Mouse (Mus musculus): Measurements from ENCODE around the gene A530016L24Rik. TPM values are rescaled to one million over a fixed set of nuclear protein-coding genes. Genes with fewer than 3 reads are reported as not detected.

A530016L24Rik gene
- polyA plus RNA-seq, 1 experiment from 2014 or later, result 0.36 TPM

GRCm38 (mm10) chr12:112506267-112506666 lies 17.0 kb downstream of the A530016L24Rik start:
- H3K9me3 ChIP-seq, result no peaks in the 10 kb centered on the region
- no peak overlapping the region for H3K9ac ChIP-seq
- no peak overlapping the region for H3K4me2 ChIP-seq (replicated peaks)
- no peaks in the 10 kb centered on the region for H3K36me3 ChIP-seq
- no peak overlapping the region for H3K27ac ChIP-seq
- ATAC-seq, result no peak
- 61% methylated on average over 6 of the region's 6 CpGs for WGBS
- H3K4me3 ChIP-seq (replicated peaks), result no peak overlapping the region
- peaks cover 8% of the 10 kb centered on the region for H3K4me1 ChIP-seq (replicated peaks)
- H3K27me3 ChIP-seq (replicated peaks), result peaks cover 12% of the 10 kb centered on the region

- Histone ChIP-seq H3K4me1 (replicated peaks) (peaks cover 5% of the 10 kb centered on the region), H3K36me3 (no peaks in the 10 kb centered on the region), H3K9me3 (no peaks in the 10 kb centered on the region), H3K4me2 (replicated peaks) (no peak overlapping the region), H3K27me3 (replicated peaks) (peaks cover 21% of the 10 kb centered on the region), H3K9ac (no peak overlapping the region), H3K4me3 (replicated peaks) (no peak overlapping the region), H3K27ac (no peak overlapping the region)
- ATAC-seq, result no peak
- WGBS, result 46% methylated on average over 4 of the region's 4 CpGs
Measured at GRCm38 (mm10) chr12:112507264-112507663, 18.0 kb downstream of the A530016L24Rik start.

GRCm38 (mm10) chr12:112507984-112508383 lies 18.7 kb downstream of the A530016L24Rik start:
- peaks cover 21% of the 10 kb centered on the region for H3K27me3 ChIP-seq (replicated peaks)
- no peak overlapping the region for H3K4me2 ChIP-seq (replicated peaks)
- WGBS, result 71% methylated on average over 3 of the region's 3 CpGs
- no peaks in the 10 kb centered on the region for H3K9me3 ChIP-seq
- H3K36me3 ChIP-seq, result no peaks in the 10 kb centered on the region
- no peak overlapping the region for H3K4me3 ChIP-seq (replicated peaks)
- ATAC-seq, result no peak
- H3K9ac ChIP-seq, result no peak overlapping the region
- H3K4me1 ChIP-seq (replicated peaks), result peaks cover 5% of the 10 kb centered on the region
- H3K27ac ChIP-seq, result no peak overlapping the region

DNA sequence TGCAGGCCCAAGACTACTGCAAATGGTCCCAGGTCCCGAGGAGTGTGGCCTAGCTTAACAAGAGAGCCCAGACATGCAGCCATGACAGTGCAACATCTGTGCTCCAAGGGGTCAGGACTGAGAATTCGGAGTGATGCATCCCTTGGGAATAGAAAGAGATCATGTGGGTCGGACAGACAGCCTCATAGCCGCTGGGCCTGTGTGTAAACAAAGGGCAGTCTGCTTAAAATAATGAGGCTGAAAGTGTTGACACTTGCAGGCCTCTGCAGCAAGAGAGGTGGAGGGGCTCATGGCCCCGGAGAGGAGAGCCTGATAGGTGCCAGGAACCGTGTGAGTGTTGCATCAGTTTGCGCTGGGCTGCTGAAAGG lies 21.1 kb downstream of the A530016L24Rik start:
- Histone ChIP-seq H3K9ac (no peak overlapping the region), H3K27me3 (replicated peaks) (peaks cover 21% of the 10 kb centered on the region), H3K4me2 (replicated peaks) (peak overlapping the region; percentile 69), H3K9me3 (no peaks in the 10 kb centered on the region), H3K4me3 (replicated peaks) (peak overlapping the region; percentile 26), H3K36me3 (no peaks in the 10 kb centered on the region), H3K4me1 (replicated peaks) (peaks cover 5% of the 10 kb centered on the region), H3K27ac (no peak overlapping the region)
- 19% methylated on average over 7 of the region's 7 CpGs for WGBS
- ATAC-seq, result no peak

DNA sequence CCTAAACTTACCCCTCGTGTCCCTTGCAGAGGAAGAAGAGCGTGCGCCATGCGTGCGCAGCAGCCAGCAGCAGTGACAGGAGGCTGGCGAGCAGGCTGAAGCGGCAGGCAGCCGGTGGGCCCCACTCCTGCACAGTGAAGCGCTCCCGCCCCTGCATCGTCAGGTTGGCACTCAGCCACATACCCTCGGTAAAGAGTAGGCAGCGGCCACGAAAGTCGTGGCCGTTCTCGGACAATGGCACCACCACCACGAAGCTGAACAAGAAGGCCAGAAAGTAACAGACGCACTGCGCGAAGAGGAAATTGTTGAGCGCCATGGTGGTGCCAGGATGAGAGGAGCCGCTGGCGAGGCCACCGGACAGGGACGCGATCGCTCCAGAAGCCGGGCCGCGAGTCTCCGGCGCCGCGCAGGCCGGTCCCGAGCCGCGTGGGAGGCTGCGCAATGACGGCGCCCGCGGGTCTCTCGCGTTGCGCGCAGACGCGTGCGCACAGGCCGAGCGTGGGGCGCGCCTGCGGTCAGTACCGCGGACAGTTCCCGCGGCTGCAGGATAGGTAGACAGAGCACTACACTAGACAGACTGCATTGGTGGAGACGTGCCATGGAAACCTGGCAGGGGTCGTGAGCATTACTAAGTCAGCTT lies 21.6 kb downstream of the A530016L24Rik start:
- peak; percentile 74 for ATAC-seq
- peak overlapping the region; percentile 26 for H3K4me3 ChIP-seq (replicated peaks)
- H3K27ac ChIP-seq, result no peak overlapping the region
- no peak overlapping the region for H3K9ac ChIP-seq
- H3K4me2 ChIP-seq (replicated peaks), result peak overlapping the region; percentile 69
- no peaks in the 10 kb centered on the region for H3K36me3 ChIP-seq
- peaks cover 21% of the 10 kb centered on the region for H3K27me3 ChIP-seq (replicated peaks)
- no peaks in the 10 kb centered on the region for H3K9me3 ChIP-seq
- peaks cover 5% of the 10 kb centered on the region for H3K4me1 ChIP-seq (replicated peaks)
- 4% methylated on average over 62 of the region's 62 CpGs for WGBS

GRCm38 (mm10) chr12:112514897-112515296 lies 25.6 kb downstream of the A530016L24Rik start:
- no peak for ATAC-seq
- Histone ChIP-seq H3K4me2 (replicated peaks) (no peak overlapping the region), H3K4me1 (replicated peaks) (peaks cover 15% of the 10 kb centered on the region), H3K9ac (no peak overlapping the region), H3K27me3 (replicated peaks) (peaks cover 21% of the 10 kb centered on the region), H3K9me3 (no peaks in the 10 kb centered on the region), H3K4me3 (replicated peaks) (no peak overlapping the region), H3K27ac (no peak overlapping the region), H3K36me3 (no peaks in the 10 kb centered on the region)
- WGBS, result 54% methylated on average over 3 of the region's 3 CpGs

GRCm38 (mm10) chr12:112516697-112517337 lies 27.6 kb downstream of the A530016L24Rik start, which contains the start of gene Tmem179:
Gene Tmem179, minus strand, starts transcription at chr12:112516747.
- ATAC-seq, result peak; percentile 45; the same call in 1 of the 2 replicates
- Histone ChIP-seq H3K4me3 (replicated peaks) (no peak within 1 kb of the TSS), H3K27me3 (replicated peaks) (peaks cover 5% of the 10 kb centered on the region; the same call in 1 of the 2 replicates), H3K9ac (no peak within 1 kb of the TSS), H3K36me3 (no peaks in the 10 kb centered on the region), H3K4me1 (replicated peaks) (0 out of 2 replicates have a peak, but pooled peaks cover 10% of the 10 kb centered on the region), H3K9me3 (no peaks in the 10 kb centered on the region), H3K4me2 (replicated peaks) (peak within 1 kb of the TSS; percentile 24; the same call in 1 of the 2 replicates), H3K27ac (no peak within 1 kb of the TSS)
- 18% methylated on average over 14 of the region's 14 CpGs for WGBS

DNA sequence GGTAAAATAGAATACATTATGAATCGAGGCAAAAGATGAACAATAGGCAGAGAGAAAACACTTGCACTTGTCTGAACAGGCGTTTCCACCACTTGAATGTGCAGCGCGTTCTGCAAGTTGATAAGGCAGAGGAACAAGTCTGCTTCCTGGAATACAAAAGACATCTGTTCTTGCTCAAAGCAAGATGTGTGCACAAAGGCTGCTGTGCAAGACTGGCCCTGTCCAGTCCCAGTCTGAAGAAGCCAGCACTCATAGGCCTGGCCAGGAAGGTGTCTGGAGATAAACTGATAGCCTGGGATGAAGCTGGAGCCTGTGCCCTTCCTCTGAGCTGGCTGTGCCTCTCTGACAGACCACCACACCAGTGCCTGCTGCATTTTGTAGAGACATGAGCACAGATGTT lies 28.9 kb downstream of the A530016L24Rik start:
- WGBS, result 15% methylated on average over 4 of the region's 4 CpGs
- 0 out of 2 replicates have a peak, but pooled peaks cover 10% of the 10 kb centered on the region for H3K4me1 ChIP-seq (replicated peaks)
- no peak overlapping the region for H3K4me2 ChIP-seq (replicated peaks)

GRCm38 (mm10) chr12:112533758-112534157 lies 44.5 kb downstream of the A530016L24Rik start:
- no peak for ATAC-seq
- Histone ChIP-seq H3K4me1 (replicated peaks) (no peaks in the 10 kb centered on the region), H3K4me3 (replicated peaks) (no peak overlapping the region), H3K27ac (no peak overlapping the region), H3K27me3 (replicated peaks) (no peaks in the 10 kb centered on the region), H3K36me3 (no peaks in the 10 kb centered on the region), H3K4me2 (replicated peaks) (no peak overlapping the region), H3K9me3 (no peaks in the 10 kb centered on the region), H3K9ac (no peak overlapping the region)
- WGBS, result 75% methylated on average over 4 of the region's 4 CpGs

More for the DNA sequence above, 28.9 kb downstream of the A530016L24Rik start:
- H3K27me3 ChIP-seq (replicated peaks), result no peaks in the 10 kb centered on the region; the same call in 1 of the 2 replicates
- ATAC-seq, result no peak
- no peaks in the 10 kb centered on the region for H3K36me3 ChIP-seq
- H3K9me3 ChIP-seq, result no peaks in the 10 kb centered on the region
- H3K9ac ChIP-seq, result no peak overlapping the region
- no peak overlapping the region for H3K27ac ChIP-seq
- no peak overlapping the region for H3K4me3 ChIP-seq (replicated peaks)

DNA sequence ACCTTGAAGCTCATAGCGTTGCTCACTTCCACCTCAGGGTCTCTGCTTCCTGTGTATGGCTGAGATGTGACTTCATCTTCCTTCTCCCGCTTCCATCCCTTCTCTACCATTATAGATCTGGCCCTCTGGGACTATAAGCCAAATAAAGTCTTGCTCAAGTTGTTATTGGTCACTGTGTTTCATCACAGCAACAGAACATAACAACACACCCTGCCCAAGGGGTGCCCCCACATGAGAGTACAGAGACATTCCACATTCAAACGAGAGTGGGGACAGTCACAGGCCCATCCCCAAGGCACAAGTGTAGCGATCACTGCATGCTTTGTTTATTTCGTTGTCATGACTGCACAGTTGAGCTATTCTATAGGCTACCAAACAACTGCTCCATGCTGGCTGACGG lies 48.0 kb downstream of the A530016L24Rik start:
- no peak overlapping the region for H3K4me2 ChIP-seq (replicated peaks)
- no peak overlapping the region for H3K9ac ChIP-seq
- 72% methylated on average over 6 of the region's 6 CpGs for WGBS
- H3K9me3 ChIP-seq, result no peaks in the 10 kb centered on the region
- H3K27ac ChIP-seq, result no peak overlapping the region
- H3K27me3 ChIP-seq (replicated peaks), result no peaks in the 10 kb centered on the region
- ATAC-seq, result no peak
- no peaks in the 10 kb centered on the region for H3K36me3 ChIP-seq
- H3K4me3 ChIP-seq (replicated peaks), result no peak overlapping the region
- H3K4me1 ChIP-seq (replicated peaks), result no peaks in the 10 kb centered on the region

- 84% methylated on average over 9 of the region's 9 CpGs for WGBS
- Histone ChIP-seq H3K36me3 (no peaks in the 10 kb centered on the region), H3K4me2 (replicated peaks) (no peak overlapping the region), H3K9ac (no peak overlapping the region), H3K27me3 (replicated peaks) (no peaks in the 10 kb centered on the region), H3K4me3 (replicated peaks) (no peak overlapping the region), H3K9me3 (no peaks in the 10 kb centered on the region), H3K4me1 (replicated peaks) (peaks cover 3% of the 10 kb centered on the region; the same call in 1 of the 2 replicates), H3K27ac (no peak overlapping the region)
- no peak for ATAC-seq
Measured at GRCm38 (mm10) chr12:112538356-112538755, 49.1 kb downstream of the A530016L24Rik start.

- Histone ChIP-seq H3K27me3 (replicated peaks) (no peaks in the 10 kb centered on the region), H3K27ac (no peak overlapping the region), H3K36me3 (no peaks in the 10 kb centered on the region), H3K9me3 (no peaks in the 10 kb centered on the region), H3K9ac (no peak overlapping the region), H3K4me3 (replicated peaks) (no peak overlapping the region), H3K4me1 (replicated peaks) (peaks cover 3% of the 10 kb centered on the region; the same call in 1 of the 2 replicates), H3K4me2 (replicated peaks) (no peak overlapping the region)
- WGBS, result 85% methylated on average over 7 of the region's 7 CpGs
- ATAC-seq, result no peak
Measured at GRCm38 (mm10) chr12:112539466-112539965, 50.3 kb downstream of the A530016L24Rik start.
